Mouse (Mus musculus) left cerebral cortex, postnatal 25 days (tissue): Measurements from ENCODE around the gene Phox2b. TPM values are rescaled to one million over a fixed set of nuclear protein-coding genes. Genes with fewer than 3 reads are reported as not detected.

ENCODE experiments used
- DNase-seq, 2 experiments: peaks; one replicate each; pipeline ENCODE4 v3.0.0; 2022; ENCODE audit warnings: low spot score in 2 of 2, mixed read lengths in 1 of 2
- intact Hi-C: fragments of 180-260 bp; cut with DNase I; formaldehyde crosslinking; loops from one replicate; pipeline ENCODE4 v1.15.1; 2025
- total RNA-seq, 2 experiments: library from RNA; stranded (reverse); gene quantifications; 2 replicates each; pipeline ENCODE4 v1.2.3; 2021

Gene Phox2b
- total RNA-seq = not detected

GRCm38 (mm10) chr5:67098733-67099323 lies at the start of gene Phox2b:
Gene Phox2b (minus strand): TSS chr5:67099301.
- intact Hi-C loops = loop anchor here (5.0 kb wide), 1 partner anchor 508 kb away; the partner anchor contains the start of gene Shisa3
- DNase-seq = peak in 1 of 2 experiments; percentile 11

GRCm38 (mm10) chr5:67142622-67143021 lies 43.5 kb upstream of the Phox2b start:
- no peak for DNase-seq
- intact Hi-C loops = no loop called here

DNA sequence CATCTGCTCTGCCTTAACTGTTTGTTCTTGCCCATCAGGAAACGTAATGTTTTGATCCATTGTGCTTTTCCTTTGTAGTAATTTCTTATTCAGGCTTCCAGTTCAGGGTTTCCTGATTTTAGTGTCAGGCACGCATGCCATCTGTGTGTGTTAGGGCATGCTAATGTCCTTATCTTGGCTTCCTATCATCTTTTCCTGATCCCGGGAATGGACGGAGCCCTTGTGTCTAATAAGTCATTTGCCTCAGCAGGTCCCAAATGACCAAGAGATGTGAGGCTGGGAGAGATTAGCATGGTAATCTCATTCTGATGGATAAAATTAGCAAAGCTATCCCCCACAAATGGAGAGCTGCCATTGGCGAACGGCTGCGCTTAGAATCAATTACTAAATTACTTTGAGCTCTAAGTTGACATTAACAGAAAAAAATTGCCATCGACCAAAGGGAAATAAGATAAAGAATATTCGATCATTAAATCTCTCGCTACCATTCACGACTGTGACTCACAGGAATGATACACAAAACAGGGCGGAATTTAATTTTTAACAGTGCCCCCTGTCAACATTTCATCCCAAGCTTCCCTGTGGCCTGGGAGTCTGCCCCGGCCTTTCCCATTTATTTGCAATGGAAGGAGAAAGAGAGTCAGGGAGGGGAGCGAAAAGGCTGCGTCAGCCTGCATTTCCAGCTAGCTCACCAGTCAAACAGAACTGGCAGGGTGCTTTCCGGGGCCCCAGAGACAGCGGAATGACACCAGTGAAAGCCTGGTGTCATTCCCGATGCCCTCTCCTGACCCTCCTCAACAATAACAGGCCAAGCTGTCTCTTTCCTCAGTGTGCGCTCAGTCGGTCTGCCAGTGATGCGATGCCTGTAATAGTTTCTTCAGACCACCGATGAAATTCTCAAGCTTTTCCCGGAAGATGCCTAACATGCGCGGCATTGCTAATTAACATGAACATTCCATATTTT lies 40.2 kb upstream of the Phox2b start:
- intact Hi-C loops = no loop called here

GRCm38 (mm10) chr5:67138643-67139042 lies 39.5 kb upstream of the Phox2b start:
- no peak for DNase-seq
- intact Hi-C loops = no loop called here

More for the DNA sequence above, 40.2 kb upstream of the Phox2b start:
- DNase-seq = no peak

DNA sequence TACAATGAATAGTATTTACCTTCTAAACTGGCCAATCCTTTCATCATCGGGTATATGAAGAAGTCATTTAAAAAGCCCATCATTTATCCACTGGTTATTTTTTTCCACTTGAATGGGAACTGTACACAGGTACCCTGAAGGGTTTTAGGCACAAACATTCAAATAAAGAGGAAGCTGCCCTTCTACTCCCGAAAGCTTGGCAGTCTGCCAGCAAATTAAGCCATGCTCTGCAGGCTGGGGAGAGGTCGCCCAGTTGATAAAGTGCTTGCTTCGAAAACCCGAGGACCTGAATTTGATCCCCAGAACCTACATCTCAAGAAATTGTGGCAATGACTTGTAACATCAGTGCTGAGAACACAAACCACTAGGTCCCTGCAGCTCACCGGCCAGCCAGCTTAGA lies 35.6 kb upstream of the Phox2b start:
- DNase-seq = no peak
- intact Hi-C loops = no loop called here

DNA sequence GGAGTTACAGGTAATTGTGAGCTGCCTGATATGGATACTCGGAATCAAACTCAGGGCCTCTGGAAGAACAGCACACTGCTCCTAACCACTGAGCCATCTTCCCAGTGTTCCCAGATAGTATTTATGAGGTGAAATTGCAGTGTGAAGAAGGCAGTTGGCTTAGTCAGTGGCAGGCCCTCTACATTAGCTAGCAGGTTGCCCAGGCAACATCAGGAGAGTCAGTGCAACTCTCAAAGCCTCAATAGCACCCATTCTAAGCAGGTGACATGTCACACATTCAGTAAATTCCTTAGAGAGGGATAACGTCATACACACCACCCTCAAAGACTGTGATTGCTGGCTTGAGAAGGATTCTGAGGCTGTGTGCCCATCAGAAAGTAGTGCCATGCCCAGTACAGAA lies 32.6 kb upstream of the Phox2b start:
- DNase-seq = no peak
- intact Hi-C loops = no loop called here

DNA sequence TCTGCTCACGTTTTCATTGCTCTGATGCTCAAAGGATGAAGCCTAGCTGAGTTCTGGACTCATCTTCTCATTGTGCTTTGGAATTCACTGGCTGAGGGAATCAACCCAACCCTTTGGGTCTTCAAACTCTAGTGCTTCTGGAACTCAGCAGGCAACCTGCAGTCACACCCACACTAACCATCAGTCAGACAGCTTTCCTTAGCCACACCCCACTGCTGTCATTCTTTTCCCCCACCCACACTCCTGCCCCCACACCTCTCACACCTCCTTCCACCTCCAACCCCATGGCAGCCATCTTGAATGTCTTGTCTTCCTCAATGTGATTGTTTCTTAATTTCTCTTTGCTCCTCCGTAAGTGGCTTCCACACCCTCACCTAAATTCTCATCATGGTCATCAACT lies 7.2 kb upstream of the Phox2b start:
- intact Hi-C loops = no loop called here
- no peak for DNase-seq

DNA sequence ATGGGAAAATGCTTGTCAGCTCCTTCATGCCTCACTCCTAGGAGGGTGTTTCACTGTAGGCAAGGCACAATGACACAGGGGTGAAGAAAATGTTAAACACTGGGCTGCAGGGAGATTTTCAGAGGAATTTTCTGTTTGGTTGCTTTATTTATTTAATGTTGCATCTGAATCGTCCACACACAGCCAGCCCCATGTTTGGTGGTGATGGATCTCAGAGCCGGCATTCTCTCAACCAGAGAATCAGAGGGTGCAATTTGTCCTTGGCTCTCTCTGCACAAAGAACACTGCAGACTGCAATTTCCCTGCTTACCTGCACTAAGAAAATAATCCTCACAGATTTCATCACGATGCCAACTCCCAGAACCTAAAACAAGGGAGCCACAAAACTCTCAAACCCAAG lies 3.9 kb upstream of the Phox2b start:
- intact Hi-C loops = no loop called here
- DNase-seq = no peak

DNA sequence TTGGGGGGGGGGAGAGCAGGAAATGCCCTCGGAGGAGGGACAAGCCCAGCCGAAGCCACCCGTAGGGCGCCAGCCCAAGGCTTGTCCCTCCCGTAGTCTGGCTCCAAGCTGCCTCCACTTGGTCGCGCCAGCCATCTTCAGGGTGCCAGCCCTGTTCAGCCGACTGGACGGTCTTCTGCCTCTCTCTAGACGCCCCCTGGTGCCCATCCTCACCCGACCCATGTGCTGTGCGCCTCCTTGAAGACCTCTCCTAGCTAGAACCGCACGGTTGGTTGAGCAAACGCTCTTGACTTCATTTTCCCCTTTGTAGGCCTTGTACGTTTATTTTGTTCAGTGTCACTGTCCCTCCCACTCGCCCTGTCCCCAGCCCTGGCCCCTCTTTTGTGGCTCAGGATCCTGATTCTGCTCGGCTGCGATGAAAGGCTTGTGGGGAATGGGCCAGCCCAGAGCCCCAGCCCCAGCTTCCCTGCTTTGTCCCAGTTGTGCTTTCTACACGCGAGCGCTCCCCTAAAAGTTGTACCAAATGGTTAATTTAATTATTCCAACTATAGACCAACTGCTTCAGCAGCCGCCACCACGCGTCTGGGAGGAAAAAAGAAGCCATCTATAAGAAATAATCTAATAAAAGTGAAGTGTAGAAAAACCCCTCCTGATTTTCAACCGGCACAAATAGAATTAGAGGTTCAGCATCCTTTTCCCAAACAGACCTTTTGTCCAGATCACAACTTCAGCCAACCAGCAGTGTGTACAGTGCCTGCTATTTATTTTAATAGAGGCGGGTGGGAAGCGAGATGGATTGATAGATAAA lies 2.9 kb upstream of the Phox2b start:
- intact Hi-C loops = no loop called here
- DNase-seq = no peak

GRCm38 (mm10) chr5:67101395-67101760 lies 2.3 kb upstream of the Phox2b start:
- intact Hi-C loops = no loop called here
- no peak for DNase-seq

GRCm38 (mm10) chr5:67100564-67101394 lies 1.7 kb upstream of the Phox2b start:
- no peak for DNase-seq
- intact Hi-C loops = no loop called here

- intact Hi-C loops = loop anchor here (5.0 kb wide), 1 partner anchor 508 kb away; the partner anchor contains the start of gene Shisa3
- DNase-seq = peak; percentile 32 to 38
Observed at GRCm38 (mm10) chr5:67099393-67100271, 531 bp upstream of the Phox2b start.

DNA sequence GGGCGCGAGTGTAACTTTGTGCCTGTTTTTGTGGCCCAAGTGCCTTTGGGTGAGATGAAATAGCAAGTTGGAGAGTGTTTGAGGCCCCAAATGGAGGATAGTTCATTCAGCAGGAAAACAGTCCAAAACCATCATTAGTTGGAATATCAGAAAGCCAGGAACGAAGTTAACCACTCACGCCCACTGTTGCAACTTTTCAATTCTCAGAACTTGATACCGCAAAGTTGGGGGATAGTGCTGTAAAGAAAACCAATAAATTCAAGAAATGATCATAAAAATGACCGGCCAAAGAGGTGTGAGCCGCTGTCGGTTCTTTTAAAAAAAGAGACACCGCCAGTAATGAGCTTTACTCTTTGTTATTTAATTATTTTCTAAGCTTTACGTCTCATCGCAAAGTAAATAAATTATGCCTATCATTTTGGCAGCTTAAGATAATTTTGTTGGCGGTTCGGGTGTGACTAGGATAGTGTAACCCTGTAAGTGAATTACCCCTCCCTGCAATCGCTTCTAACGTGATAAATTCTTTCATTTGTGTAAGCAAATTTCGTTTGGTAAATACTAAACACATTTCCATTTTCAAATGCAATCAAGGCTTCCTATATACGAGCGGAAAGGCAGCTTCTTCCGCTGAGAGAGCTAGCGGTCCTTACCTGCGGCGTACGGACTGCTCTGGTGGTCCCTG lies 909 bp downstream of the Phox2b start:
- intact Hi-C loops = loop anchor here (5.0 kb wide), 1 partner anchor 509 kb away; the partner anchor contains the start of gene Shisa3
- DNase-seq = peak in 1 of 2 experiments; percentile 9

DNA sequence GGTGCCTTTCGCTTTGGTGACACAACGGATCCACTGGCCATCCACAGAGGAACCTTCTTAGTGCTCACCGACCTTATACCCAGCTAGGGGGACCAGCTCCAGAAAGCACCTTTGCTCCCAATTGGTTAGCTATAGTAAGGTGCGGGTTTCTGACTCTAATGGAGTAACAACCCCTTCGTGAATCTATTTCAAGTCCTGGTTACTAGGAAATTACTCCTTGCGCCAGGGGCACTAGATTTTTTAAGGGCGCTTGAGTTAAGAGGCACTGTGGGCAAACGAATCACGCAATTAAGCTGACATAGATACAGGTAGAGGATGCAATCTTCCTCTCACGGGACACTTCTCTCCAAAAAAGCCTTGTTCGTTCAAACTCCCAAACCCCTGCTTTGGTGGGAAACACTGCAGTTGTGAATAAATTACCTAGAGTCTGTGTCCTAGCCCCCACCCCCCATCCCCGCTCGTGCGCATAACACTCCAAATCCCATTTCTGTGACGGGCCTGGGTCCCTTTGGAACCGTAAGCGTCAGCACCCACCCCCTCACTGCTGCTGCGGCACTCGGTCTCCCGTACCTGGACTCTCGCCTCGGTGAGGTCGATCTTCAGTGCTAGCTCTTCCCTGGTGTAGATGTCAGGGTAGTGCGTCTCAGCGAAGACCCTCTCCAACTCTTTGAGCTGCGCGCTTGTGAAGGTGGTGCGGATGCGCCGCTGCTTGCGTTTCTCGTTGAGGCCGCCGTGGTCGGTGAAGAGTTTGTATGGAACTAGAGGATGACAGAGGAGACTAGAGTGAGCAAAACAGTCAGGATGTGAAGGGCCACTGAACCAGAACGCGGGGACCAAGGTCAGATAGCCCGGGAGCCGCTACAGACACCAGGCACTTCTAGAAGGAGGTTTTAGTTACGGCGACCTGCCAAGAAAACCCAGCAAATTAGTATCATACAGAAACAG lies 1.7 kb downstream of the Phox2b start:
- intact Hi-C loops = loop anchor here (1.0 to 5.0 kb wide), 2 partner anchors 135 to 510 kb away; partner anchors contain the start of gene Shisa3
- DNase-seq = peak in 1 of 2 experiments; percentile 11

DNA sequence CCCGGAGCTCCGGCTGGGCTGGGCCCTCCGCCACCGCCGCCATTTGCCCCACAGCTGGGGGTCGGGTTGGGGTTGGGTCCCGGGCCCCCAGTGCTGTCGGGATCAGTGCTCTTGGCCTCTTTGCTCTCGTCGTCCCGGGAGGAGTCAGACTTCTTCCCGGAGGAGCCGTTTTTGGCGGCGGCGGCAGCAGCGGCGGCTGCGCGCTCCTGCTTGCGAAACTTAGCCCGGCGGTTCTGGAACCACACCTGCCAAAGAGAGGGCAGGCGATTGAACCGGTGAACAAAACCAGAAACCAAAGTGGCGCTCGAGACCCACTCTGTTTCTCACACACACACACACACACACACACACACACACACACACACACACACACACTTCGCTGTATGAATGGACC lies 2.7 kb downstream of the Phox2b start:
- intact Hi-C loops = loop anchor here (5.0 kb wide), 1 partner anchor 511 kb away; the partner anchor contains the start of gene Shisa3
- peak in 1 of 2 experiments; percentile 9 for DNase-seq

DNA sequence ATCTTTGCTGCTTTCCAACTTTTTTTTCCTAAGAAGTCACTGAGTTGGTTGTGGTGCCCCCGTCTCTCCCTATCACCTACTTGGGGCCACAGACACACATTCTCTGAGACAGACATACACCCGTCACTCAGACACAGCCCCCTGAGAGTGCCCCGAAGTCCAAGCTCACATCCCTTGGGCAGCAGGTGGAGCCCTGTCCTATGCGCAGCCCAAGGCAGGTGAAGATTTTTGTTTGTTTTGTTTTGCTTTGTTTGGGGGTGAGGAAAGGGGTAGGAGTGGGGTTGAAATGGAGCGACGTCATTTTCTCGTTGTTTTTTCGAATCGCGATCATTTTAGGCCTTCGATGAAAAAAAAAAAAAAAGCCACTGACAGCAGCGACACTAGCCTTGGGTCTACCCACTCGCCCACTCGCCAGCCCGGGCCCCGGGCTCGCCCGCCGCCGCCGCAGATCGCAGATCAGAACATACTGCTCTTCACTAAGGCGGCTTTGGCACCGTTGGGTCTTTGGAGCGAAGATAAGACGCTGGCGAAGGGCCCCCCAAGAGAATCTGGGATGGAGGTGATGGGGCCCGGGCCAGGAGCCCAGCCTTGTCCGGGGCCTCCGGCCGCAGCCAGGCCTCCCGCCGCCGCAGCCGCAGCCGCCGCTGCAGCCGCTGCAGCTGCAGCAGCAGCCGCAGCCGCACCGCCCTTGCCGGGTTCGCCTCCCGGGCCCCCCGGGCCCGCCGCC lies 3.3 kb downstream of the Phox2b start:
- intact Hi-C loops = loop anchor here (5.0 kb wide), 1 partner anchor 511 kb away; the partner anchor contains the start of gene Shisa3
- no peak for DNase-seq
